Mouse (Mus musculus) left cerebral cortex, postnatal 10 days (tissue): ENCODE results near the gene Krtap28-10. TPM values are rescaled to one million over a fixed set of nuclear protein-coding genes. Genes with fewer than 3 reads are reported as not detected.
"Not testable (repeated sequence)": the region's sequence is repeated elsewhere in the genome, so short reads cannot be mapped to it uniquely, and the experiment has no call there.

Source experiments
- DNase-seq, 2 experiments: peaks; one replicate each; pipeline ENCODE4 v3.0.0; 2021 to 2022; ENCODE audit warnings: low spot score in 2 of 2, mixed read lengths in 1 of 2; ENCODE audit errors: extremely low spot score in 1 of 2
- intact Hi-C: fragments of 180-260 bp; cut with DNase I; formaldehyde crosslinking; loops from one replicate; pipeline ENCODE4 v1.15.1; 2025
- total RNA-seq, 2 experiments: library from RNA; stranded (reverse); gene quantifications; 2 replicates each; pipeline ENCODE4 v1.2.3; 2021

Gene Krtap28-10
- total RNA-seq, 2 experiments from 2014 or later, result not detected

DNA sequence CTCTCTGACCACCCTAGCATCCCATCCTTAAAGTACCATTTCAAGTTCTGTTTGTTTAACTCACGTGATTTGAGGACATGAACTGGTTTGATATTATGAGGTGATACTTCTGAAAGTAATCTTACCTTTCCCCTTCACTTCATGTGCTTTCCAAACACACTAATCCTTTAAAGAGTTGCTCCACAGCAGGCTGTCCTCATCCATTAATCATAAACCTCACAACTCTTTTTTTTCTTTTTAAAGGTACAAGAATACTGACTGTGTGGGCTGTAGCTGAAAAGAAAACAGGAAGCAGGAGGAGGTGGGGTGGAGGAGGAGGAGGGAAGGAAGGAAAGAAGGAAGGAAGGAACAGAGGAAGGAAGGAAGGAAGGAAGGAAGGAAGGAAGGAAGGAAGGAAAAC lies 10.3 kb downstream of the Krtap28-10 start:
- intact Hi-C loops, result no loop called here
- DNase-seq, result no peak

DNA sequence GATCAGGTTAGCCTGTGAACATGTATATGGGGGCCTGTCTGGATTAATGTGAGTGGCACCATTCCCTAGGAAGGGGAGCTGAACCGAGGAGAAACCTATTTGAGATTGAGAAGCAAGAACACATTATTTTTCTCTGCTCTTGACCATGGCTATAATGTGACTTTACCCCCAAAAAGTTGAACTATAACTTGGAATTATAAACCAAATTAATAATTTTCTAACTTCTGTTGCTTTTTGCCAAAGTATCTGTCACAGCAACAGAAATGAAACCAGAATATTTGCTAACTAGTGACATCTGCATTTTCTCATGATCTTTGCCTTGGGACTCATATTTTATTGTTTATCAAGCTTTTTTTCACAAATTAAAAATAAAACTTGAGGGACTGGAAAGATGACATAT lies 25.7 kb downstream of the Krtap28-10 start:
- intact Hi-C loops, result no loop called here

DNA sequence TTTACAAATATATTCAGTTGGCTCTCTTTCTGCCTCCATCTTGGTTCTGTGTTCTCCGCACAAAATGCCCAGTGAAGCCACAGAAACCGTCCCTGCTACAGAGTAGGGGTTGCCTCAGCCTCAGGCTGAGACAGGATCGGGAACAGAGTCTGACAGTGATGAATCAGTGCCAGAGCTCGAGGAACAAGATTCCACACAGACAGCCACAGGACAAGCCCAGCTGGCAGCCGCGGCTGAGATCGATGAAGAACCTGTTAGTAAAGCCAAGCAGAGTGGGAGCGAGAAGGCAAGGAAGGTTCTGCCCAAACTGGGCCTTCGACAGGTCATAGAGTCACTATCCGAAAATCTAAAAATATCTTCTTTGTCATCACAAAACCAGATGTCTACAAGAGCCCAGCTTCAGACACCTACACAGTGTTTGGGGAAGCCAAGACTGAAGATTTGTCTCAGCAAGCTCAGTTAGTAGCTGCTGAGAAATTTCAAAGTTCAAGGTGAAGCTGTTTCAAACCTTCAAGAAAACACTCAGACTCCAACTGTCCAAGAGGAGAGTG lies 26.9 kb downstream of the Krtap28-10 start:
- no peak for DNase-seq
- intact Hi-C loops, result no loop called here

More for the DNA sequence above, 25.7 kb downstream of the Krtap28-10 start:
- no peak for DNase-seq

DNA sequence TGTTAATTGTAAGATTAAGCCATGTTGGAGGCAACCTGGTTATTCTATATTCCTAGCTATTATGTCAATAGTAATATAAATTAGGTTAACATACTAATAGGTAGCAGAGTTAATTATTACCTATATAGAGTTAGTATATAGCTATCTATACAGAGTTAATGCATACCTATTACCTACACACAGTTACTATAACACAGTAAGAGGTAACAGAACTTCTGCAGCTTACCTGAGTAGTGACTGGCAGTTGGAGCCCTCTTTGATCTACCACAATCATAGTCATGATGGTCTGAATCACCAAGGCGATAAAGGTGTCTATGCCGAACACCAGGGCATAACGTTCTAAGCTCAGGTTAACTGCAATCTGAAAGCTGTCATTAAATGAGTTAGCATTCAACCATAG lies 27.8 kb downstream of the Krtap28-10 start:
- intact Hi-C loops, result no loop called here
- no peak for DNase-seq

DNA sequence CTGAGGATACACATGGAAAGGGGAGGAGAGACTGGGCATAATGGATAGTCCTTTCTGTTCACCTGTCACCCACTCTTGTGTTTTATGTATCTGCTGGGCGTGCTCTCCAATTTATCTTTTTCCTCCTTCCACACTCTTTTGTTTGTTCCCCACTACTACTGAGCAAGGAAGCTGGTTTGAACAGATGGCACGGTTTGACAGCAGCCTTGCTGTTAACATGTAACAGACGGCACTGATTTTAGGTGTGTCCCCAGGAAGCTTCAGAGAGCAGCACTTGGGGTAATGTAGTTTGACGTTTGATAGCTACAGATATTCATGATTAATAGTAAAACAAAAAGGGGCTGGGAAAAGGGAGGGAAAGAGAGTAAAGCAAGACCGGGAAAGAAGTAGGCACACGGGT lies 34.8 kb downstream of the Krtap28-10 start:
- intact Hi-C loops, result no loop called here

DNA sequence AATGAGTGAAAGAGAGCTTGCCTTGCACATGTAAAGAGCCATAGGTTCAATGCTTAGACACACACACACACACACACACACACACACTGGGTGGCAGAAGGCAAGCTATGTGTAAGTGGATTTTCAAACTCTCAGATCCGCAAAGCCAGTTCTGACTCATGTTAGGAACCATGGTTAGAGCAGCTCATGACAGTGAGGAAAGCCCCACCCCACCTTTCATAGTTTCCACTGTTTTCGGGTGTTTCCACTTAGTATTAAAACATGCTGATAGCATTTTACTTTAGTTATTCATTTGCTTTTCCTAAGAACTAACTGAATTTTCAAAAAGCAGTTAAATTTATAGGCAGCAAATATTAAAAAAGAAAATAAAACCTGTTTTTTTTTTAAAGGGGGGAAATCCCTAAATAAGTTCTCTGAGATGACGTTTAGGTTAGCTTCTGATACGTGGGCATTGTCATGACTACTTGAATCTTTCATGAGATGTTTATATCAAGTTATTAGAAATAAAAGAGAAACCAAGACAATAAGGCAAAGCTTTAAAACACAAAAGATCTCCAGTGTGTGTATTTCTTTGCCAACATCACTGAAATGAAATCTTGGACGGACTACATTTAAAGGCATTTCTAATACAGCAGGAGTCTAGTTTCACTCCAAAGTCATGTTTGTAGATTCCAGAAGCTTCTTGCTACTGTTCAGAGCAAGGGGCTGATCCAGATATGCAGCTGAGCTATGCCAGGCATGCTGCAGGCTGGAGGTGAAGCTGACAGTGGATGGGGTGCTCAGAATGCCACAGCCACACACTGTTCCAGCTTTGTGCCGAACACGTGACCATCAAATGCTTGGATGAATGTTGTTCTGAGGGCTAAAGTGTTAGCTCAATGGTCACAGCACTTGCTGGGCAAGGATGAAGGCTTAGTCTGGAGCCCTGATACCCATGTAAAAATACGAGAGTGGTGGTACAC lies 35.8 kb downstream of the Krtap28-10 start:
- intact Hi-C loops, result no loop called here
- DNase-seq, result no peak

More for the DNA sequence above, 34.8 kb downstream of the Krtap28-10 start:
- DNase-seq, result no peak

DNA sequence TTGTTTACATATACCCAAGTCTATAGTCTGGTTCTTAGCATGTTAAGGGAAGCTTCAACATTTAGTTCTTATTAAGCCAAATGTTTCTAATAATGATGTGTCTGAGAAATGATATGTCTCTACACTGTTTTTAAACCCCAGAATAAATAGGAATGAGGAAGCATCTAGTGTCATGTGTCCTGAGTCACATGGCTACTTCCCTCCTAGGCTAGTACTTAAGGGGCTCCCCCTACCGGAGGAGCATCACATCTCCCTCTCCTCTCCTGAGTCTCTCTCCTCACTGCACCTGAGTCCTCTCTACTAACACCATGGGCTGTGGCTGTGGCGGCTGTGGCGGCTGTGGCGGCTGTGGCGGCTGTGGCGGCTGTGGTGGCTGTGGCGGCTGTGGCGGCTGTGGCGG lies 42.0 kb downstream of the Krtap28-10 start, which contains the start of gene Gm47959:
Gm47959 (plus strand) TSS at position 243 of the 400 bp plus-strand sequence.
- DNase-seq, intact Hi-C loops: not testable (repeated sequence)

DNA sequence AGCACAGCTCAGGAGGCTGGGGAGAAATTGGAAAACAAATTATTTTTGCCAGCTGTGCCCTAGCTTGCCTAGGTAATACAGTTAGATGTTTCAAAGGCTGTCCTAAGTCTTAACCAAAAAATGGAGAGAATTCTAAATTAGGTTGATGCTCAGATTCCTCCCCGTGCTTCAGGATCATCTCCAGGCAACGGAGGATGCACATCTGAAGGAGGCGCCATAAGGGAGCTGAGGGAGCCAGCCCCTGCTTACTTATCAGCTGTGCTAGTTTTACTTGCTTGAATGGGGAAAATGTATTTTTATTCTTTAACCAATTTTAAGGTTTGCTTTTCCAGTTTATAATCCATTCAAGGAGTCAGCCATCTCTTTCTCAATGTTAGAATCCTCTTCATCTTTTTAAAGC lies 48.3 kb downstream of the Krtap28-10 start:
- intact Hi-C loops, result no loop called here
- no peak for DNase-seq

DNA sequence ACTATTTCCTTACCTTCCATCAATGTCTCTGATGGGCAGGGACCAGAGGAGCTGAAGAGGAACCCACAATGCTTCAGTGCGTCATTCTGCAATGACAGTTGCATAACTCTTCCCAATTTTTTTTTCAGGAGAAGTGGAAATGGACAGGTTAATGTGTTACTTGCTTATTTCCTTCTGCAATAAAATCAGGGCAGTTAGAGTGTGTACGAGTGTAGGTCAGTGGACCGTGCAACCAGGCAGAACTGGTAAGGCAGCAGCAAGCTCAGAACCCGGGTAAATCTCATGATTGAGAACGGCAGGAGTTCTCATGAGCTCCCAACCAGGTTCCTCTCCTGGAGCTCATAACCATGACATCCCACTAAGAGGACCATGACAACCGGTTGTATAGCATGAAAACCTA lies 50.2 kb downstream of the Krtap28-10 start:
- intact Hi-C loops, result no loop called here
- DNase-seq, result no peak

DNA sequence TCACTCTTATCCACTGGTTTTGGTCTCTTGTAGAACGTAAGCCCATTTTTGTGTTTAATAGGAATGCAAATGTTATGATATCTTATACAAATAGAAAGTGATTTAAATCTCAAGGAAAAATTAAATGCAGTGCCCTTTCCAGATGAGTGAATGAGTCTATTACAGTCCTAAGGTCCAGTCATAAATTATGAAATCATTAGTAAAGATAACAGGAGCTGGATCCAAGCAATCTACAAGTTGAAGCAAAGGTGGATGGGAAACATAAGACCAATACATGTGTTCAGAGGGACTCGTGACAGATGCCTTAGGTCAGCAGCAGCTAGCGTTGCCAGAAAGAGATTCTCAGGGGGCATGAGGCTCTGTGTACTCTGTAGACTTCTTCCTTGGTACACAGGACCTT lies 50.7 kb downstream of the Krtap28-10 start:
- DNase-seq, result no peak
- intact Hi-C loops, result no loop called here

Other genes with a start within 250 kb of the Krtap28-10 start
- 10 to 100 TPM; 82.3 to 86.3 TPM for gene Agfg1, start 203.0 kb downstream of the Krtap28-10 start, total RNA-seq
- under 1 TPM; 0.47 to 0.73 TPM for gene A030005L19Rik, start 129.2 kb downstream of the Krtap28-10 start, total RNA-seq
- gene A030014E15Rik, start 117.6 kb downstream of the Krtap28-10 start, total RNA-seq, result not detected
- not detected for gene Gm6217, start 111.1 kb downstream of the Krtap28-10 start, total RNA-seq
- gene A030003K21Rik, start 99.1 kb downstream of the Krtap28-10 start, total RNA-seq, result not detected
- not detected for gene Gm7544, start 86.5 kb downstream of the Krtap28-10 start, total RNA-seq
- gene Gm47955, start 82.2 kb downstream of the Krtap28-10 start, total RNA-seq, result not detected
- not detected for gene Gm47959, start 41.9 kb downstream of the Krtap28-10 start, total RNA-seq
- gene Slc19a3, start 4.0 kb downstream of the Krtap28-10 start, total RNA-seq, result 1 to 10 TPM; 1.4 to 1.7 TPM
- not detected for gene Gm47969, start 2.5 kb upstream of the Krtap28-10 start, total RNA-seq
- gene A030005K14Rik, start 16.9 kb upstream of the Krtap28-10 start, total RNA-seq, result not detected
- gene Krtap28-13, start 18.4 kb upstream of the Krtap28-10 start, total RNA-seq, result not detected
- not detected for gene Ccl20, start 74.3 kb upstream of the Krtap28-10 start, total RNA-seq
- under 1 TPM in 1 of 2 experiments, not detected in 1; 0.41 TPM for gene Daw1, start 117.3 kb upstream of the Krtap28-10 start, total RNA-seq